Mouse (Mus musculus) cerebellum, adult 2 months (tissue): ENCODE measurements around the gene Gpank1.

Experiments used
- CTCF ChIP-seq: fragments of 200-500 bp; IDR thresholded peaks from 2 replicates; pipeline ENCODE4 v1.5.1; 2011; ENCODE audit warnings: low read depth, mild to moderate bottlenecking, control low read depth, low read length, moderate library complexity, borderline replicate concordance; ENCODE audit not compliant: insufficient read depth
- POLR2A ChIP-seq: fragments of 200-500 bp; IDR thresholded peaks from 2 replicates; pipeline ENCODE4 v1.6.1; 2011; ENCODE audit warnings: low read length, control low read depth, borderline replicate concordance; ENCODE audit not compliant: insufficient read depth

DNA sequence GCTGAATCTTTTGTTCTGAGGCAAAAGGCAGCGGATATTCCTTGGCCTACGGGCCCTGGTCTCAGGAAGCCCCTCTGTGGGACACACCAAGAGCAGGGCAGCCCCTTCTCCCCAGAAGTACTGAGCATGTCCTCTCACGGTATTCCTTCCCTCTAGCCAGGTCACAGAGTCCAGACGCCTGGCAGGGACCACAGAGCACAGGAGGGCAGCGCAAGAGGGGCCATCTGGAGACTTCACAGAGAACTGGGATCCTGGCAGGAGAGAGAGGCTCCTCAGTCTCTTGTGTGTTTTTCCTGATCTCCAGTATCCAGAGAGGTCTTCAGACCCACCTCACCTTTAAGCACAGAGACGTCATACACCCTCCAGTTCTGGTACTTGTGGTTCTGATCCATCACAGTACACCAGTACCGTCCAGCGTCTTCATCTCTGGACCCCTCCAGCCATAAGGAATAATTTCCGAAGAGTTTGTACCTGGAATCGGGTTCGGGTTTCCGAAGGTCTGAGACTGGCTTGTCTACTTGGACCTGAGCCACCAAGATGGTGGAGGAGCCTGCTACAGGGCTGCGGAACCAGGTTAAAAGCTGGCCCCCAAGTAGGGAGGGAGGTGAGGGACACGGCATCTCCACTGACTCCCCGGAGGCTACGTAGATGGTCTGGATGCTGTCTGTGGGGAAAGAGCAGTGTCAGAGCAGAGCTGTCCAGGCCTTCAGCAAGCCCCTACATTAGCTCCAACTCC, 38.2 kb upstream of the Gpank1 start:
- TF ChIP-seq POLR2A = peak; percentile 8; the same call in 1 of the 2 replicates
- TF ChIP-seq CTCF = no peak
